Mouse (Mus musculus): ENCODE measurements at regions not wholly inside any gene's neighbourhood (a gene's known extent, or its start where the extent isn't known, plus 50 kb on each side); places are given as distances from the start of the nearest gene placed in this dataset.
"Not testable (repeated sequence)": the region's sequence is repeated elsewhere in the genome, so short reads cannot be mapped to it uniquely, and the experiment has no call there.

GRCm38 (mm10) chr7:116681268-116681667 is 177.1 kb downstream of the Nucb2 start:
- DNase-seq: no peak

DNA sequence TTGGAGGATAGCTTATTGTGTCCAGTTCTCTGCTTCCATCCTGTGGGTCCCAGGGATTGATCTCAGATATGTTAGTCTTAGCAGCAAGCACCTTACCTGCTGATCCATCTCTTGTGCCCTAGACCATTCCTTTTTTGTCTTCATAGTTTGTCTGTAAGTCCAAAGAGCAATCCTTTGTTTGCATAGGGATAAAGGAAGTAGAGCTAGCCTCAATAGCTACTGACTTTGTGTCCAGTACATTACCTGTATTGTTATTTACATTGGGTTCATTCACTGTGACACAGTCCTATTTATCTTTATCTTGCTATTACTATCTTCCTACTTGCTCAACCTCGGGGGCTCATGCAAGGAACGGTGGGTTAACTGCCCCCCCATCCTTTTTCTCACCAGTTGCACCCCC is 196.2 kb downstream of the Nucb2 start:
- DNase-seq: no peak

- peak; percentile 23 for DNase-seq
These were observed 197.5 kb downstream of the Nucb2 start for GRCm38 (mm10) chr7:116701466-116702342.

DNA sequence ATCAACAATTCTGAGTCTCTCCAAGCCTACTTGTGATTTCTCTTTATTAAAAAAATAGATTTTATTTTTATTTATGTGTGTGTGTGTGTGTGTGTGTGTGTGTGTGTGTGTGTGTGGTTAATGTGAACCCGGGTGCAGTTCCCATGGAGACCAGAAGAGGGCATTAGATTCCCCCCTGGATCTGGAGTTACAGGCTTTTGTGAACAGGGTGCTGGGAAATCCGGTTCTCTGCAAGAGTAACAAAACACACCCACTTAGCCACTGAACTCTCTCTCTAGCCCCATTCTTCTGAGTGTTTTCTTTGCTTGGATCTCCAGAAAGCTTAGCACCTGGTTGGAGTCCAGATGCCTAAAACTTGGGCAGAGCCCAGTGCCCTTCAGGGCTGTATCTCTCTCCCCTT is 198.4 kb downstream of the Nucb2 start:
- DNase-seq: no peak

GRCm38 (mm10) chr7:116711541-116711940 is 207.4 kb downstream of the Nucb2 start:
- DNase-seq: no peak

DNA sequence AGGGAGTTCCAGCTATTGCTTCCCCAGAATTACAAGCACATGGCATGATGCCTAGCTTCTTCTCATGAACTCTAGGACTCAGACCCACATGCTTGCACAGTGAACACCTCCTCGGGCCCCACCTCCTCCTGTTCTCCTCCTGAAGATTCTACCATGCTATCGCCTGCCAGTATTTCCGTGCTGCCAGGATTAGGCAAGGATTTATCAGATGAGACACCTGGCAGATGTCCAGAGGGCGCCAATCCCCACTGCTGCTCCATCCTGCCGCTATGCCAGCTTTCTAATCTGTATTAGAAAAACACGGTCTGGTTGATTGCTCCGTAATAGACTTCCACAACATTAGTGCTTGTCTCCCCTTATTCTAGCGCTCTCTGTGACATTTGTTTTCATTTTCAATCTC is 209.0 kb downstream of the Nucb2 start:
- DNase-seq: no peak

DNA sequence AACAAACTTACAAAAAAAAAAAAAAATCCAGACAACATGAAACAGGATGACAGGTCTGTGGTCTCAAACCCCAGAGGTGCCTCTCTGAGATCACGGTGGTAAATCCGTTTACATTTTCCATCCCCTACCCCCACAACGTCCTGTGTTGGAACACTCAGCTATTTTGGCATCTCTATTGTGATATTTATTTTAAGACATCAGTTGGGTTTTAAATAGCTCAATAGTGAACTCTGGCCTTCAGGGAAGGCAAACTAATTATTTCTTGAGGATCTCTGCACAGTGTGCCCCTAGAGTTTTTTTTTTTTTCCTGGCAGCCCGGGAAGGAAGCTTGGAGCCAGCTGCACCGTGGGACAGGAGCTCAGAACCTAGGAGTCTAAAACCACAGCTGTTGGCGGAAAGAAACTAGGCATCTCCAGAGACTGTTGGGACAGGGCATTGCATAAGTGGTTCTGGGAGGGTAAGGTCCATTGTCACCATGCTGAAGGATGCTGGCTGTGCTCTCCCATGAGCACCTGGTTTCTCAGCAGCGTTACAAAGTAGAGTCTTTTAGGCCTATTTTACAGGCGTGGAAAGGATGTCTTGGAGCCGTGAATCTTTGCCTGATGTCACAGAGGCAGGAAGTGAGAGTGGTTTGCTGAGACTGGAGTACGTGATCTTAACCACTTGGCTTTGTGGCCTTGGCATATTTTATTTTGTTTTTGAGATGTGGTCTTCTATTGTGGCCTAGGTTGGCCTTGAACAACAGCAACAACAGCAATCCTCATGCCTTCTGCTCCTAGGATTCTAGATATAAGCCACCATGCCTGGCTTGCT is 211.3 kb downstream of the Nucb2 start:
- DNase-seq: no peak

GRCm38 (mm10) chr7:116728379-116728778 is 224.2 kb downstream of the Nucb2 start:
- no peak for DNase-seq

DNA sequence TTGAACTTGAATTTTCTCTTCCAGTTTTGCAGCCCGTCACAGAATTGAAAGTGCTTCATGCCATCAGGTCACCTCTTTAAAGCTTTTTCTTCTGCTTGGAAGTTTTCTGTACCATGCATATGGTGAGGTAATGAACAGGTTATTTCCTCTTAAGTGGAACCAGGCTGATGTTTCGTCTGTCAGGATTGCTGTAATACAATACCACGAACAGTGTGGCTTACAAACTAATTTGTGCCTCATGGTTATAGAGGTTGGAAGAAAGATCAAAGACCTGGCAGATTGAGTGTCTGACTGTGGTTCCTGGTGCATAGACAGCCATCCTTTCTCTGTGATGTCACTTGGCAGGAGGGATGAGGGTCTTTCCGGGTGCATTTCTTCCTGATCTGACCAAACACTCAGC is 225.6 kb downstream of the Nucb2 start:
- no peak for DNase-seq

GRCm38 (mm10) chr7:116735676-116736075 is 231.5 kb downstream of the Nucb2 start:
- no peak for DNase-seq

- DNase-seq: no peak
These were observed 232.2 kb downstream of the Nucb2 start for GRCm38 (mm10) chr7:116736333-116736732.

DNA sequence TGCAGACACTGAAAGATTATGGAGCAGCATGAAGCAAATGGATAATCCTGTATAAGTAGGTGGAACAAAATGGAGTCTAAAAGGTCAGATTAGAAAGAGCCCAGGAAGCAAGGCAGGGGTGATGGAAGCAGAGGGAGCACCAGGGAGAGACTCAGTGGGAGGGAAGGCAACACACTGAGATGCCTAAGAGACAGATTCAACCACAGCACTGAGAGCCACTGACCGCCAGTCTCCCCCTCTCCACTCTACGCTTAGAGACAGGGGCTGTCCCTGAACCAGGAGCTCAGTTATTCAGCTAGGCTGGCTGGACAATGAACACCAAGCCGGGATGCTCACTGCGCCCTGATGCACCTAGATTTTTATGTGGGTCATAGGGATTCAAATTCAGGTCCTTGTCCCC is 233.8 kb downstream of the Nucb2 start:
- DNase-seq: no peak

GRCm38 (mm10) chr7:116754556-116754955 is 250.4 kb downstream of the Nucb2 start:
- DNase-seq: no peak

DNA sequence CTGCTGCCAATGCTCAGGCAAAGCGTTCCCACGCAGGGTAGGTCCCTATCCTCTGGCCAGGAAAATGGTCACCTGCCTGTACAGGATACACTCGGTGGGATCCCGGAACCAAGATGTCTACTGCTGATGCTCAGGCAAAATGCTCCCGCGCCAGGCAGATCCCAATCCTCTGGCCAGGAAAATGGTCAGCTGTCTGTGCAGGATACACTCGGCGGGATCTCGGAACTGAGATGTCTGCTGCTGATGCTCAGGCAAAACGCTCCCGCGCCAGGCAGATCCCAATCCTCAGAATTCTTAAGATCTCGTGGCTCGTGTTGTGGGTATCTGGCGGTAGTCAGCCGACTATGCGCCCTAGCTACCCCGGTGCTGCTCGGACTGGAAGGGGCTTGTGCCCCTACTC is 288.0 kb downstream of the Nucb2 start:
- not testable (repeated sequence) for DNase-seq

- no peak for DNase-seq
These were observed 304.3 kb downstream of the Nucb2 start for GRCm38 (mm10) chr7:116808475-116808874.

DNA sequence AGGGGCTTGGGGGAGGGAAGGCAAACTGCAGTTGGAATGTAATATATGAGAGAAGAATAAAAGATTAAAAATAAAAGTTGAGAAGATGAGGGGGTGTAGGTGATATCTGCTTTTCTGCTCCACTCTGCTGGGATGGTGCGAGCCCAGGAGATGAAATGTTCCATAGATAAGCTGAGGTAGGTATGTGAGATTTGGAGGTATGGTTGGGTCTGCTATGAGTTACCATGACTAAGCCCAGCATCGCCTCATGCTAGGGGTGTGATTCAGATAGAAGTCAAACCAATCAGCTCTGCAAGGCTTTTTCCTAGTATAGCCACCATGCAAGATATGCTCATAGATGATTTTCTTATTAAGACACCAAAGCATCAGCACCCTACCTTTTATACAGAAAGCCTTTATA is 312.3 kb downstream of the Nucb2 start:
- DNase-seq: no peak

DNA sequence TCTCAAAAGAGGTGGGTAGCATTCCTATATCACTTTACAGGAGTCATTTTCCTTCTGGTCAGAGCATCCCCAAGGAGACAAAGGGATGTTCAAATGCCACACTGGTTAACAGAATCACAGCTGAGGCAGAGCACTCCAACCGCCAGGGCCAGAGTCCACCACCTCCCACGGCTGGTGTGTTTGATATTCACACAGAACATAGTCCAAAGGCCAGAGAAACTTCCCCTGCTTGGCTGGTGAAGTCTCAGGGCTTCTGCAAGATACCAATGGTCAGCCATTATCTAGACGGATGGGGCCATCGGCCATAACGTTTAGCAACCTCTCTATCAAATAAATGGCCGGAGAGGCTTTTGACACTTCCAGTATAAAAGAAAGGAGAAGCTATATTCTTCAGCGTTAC is 313.8 kb downstream of the Nucb2 start:
- no peak for DNase-seq

DNA sequence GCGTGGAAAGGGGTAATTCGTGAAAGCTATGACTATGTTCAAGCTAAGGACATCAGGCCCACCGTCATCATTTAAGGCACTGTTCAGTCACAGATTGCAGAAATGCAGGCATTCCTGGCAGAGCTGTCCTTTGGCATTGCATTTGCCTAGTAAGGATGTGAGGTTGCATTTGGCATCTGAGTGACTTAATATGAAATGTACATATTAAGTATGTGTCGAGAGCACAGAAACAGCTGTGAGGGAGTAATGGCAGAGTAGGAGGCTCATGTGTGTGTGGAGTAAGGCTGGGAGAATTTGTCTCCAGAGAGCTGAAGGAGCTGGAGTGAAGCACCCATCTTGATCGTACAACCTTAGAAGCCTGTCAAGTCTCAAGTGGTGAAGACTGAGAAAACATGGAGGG is 316.4 kb downstream of the Nucb2 start:
- DNase-seq: no peak

- no peak for DNase-seq
These were observed 338.7 kb downstream of the Nucb2 start for GRCm38 (mm10) chr7:116842894-116843293.

GRCm38 (mm10) chr7:116847846-116848730 is 343.9 kb downstream of the Nucb2 start:
- DNase-seq: no peak

- no peak for DNase-seq
These were observed 349.2 kb downstream of the Nucb2 start for GRCm38 (mm10) chr7:116853351-116853750.

- no peak for DNase-seq
These were observed 353.0 kb downstream of the Nucb2 start for GRCm38 (mm10) chr7:116857141-116857540.

DNA sequence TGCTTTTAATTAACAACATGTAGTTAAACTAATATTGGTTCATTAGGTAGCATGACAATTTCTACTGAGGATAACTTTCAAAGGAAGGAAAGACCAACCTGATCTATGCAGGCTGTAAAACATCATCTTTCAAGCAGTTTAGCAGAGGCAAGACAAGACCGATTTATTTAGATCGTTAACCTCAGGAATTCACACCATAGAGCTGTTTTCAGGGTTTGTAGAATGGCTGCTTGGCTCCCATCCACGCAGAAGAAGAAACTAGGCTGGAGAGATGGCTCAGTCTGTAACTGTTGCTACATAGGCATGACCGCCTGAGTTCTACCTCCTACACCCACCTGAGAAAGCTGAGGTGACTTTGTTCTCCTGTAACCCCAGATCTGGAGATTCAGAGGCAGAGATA is 353.6 kb downstream of the Nucb2 start:
- no peak for DNase-seq

Measured in thymus, postnatal 14 days (tissue).